Mouse (Mus musculus) MEL (cell line): Measurements from ENCODE around the gene Usp9y. TPM values are rescaled to one million over a fixed set of nuclear protein-coding genes. Genes with fewer than 3 reads are reported as not detected.

Experiments
- DNase-seq: peaks from one replicate; pipeline ENCODE4 v3.0.0; 2011; ENCODE audit warnings: low read depth, low spot score
- H3K27ac ChIP-seq: 2 replicates; pipeline ENCODE4 v1.5.1; 2012; ENCODE audit warnings: low read depth, mild to moderate bottlenecking, control low read depth, low read length, moderate library complexity; ENCODE audit not compliant: control insufficient read depth
- H3K27me3 ChIP-seq, 2 experiments: fragments of 150-350 bp in 1 of 2; sonication (generic) in 1 of 2; 2 replicates each; pipeline ENCODE4 v1.6.1; 2012; ENCODE audit warnings: low read length in 2 of 2, mild to moderate bottlenecking in 2 of 2, improper control_type of control experiment in 1 of 2, moderate library complexity in 1 of 2; ENCODE audit not compliant: insufficient read depth in 2 of 2, control insufficient read depth in 1 of 2
- H3K36me3 ChIP-seq, 2 experiments: 2 replicates each; pipeline ENCODE4 v1.6.1; 2012 to 2014; ENCODE audit warnings: low read length in 2 of 2, improper control_type of control experiment in 1 of 2, inconsistent platforms in 1 of 2, mild to moderate bottlenecking in 1 of 2; ENCODE audit not compliant: insufficient read depth in 2 of 2, control insufficient read depth in 1 of 2
- H3K4me1 ChIP-seq, 2 experiments: fragments of 150-350 bp in 1 of 2; sonication (generic) in 1 of 2; 2 replicates each; pipeline ENCODE4 v1.6.1; 2012; ENCODE audit warnings: low read length in 2 of 2, improper control_type of control experiment in 1 of 2, mild to moderate bottlenecking in 1 of 2; ENCODE audit not compliant: insufficient read depth in 2 of 2, control insufficient read depth in 1 of 2
- H3K4me3 ChIP-seq, 2 experiments: fragments of 150-350 bp in 1 of 2; sonication (generic) in 1 of 2; 2 replicates each; pipeline ENCODE4 v1.5.1; 2012; ENCODE audit warnings: low read depth in 2 of 2, low read length in 2 of 2, mild to moderate bottlenecking in 2 of 2, moderate library complexity in 2 of 2, control low read depth in 1 of 2, improper control_type of control experiment in 1 of 2; ENCODE audit not compliant: control insufficient read depth in 1 of 2, insufficient read depth in 1 of 2
- H3K79me2 ChIP-seq: 2 replicates; pipeline ENCODE4 v1.6.1; 2012; ENCODE audit warnings: mild to moderate bottlenecking, low read length, moderate library complexity; ENCODE audit not compliant: control insufficient read depth, poor library complexity, insufficient read depth
- H3K9ac ChIP-seq: 2 replicates; pipeline ENCODE4 v1.6.1; 2012; ENCODE audit warnings: low read depth, mild to moderate bottlenecking, control low read depth, low read length, moderate library complexity; ENCODE audit not compliant: control insufficient read depth, poor library complexity, severe bottlenecking
- H3K9me3 ChIP-seq: fragments of 150-350 bp; sonication (generic); replicated peaks from 2 replicates; pipeline ENCODE4 v1.6.1; 2012; ENCODE audit warnings: mild to moderate bottlenecking, low read length, improper control_type of control experiment, moderate library complexity; ENCODE audit not compliant: insufficient read depth
- HCFC1 ChIP-seq: IDR thresholded peaks from 2 replicates; pipeline ENCODE4 v1.6.1; 2012; ENCODE audit warnings: low read depth, mild to moderate bottlenecking, inconsistent platforms, low read length, improper control_type of control experiment, moderate library complexity
- MYB ChIP-seq: IDR thresholded peaks from 2 replicates; pipeline ENCODE4 v1.6.1; 2011; ENCODE audit warnings: mild to moderate bottlenecking, low read depth, low read length, improper control_type of control experiment
- TCF12 ChIP-seq: IDR thresholded peaks from 2 replicates; pipeline ENCODE4 v1.6.1; 2014; ENCODE audit warnings: low read depth, mild to moderate bottlenecking, inconsistent platforms, low read length, improper control_type of control experiment, moderate library complexity
- ZKSCAN1 ChIP-seq: IDR thresholded peaks from 2 replicates; pipeline ENCODE4 v1.6.1; 2012; ENCODE audit warnings: low read depth, mild to moderate bottlenecking, inconsistent platforms, low read length, improper control_type of control experiment, moderate library complexity
- polyA plus RNA-seq, 2 experiments: library from polyadenylated mRNA; stranded (reverse) in 1 of 2; unstranded in 1 of 2; fragments of >175 nt in 1 of 2; fragments of >200 nt in 1 of 2; gene quantifications; 2 replicates each; pipeline versions ENCODE4 v1.2.1 to v1.2.4; 2012; ENCODE audit warnings: low replicate concordance in 2 of 2, low read depth in 1 of 2; ENCODE audit not compliant: insufficient read length in 2 of 2, insufficient read depth in 1 of 2, missing spikeins in 1 of 2
- total RNA-seq: library from RNA; depleted of rRNA; stranded (reverse); fragments of 300-350 nt; gene quantifications from 2 replicates; pipeline ENCODE4 v1.2.3, GENCODE M21; 2012; rRNA removed

Gene Usp9y
- total and polyA plus RNA-seq, 3 experiments, result not detected

DNA sequence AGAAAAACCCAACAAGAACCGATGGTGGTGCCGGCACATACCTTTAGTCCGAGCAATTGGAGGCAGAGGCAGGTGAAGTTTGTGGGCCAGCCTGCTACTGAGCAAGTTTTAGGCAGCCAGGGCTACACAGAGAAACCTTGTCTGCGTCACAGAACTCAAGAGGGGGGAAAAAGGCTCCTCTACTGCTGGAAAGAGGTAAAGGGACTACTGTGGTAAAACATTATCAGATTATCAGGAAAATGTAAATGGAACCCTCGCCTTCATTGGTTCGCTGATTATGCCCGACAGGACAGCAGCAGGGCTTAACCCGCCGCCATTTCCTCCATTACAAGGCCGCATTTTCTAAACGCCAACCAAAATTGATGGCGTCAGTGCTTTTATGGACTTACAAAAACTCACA, 173.8 kb downstream of the Usp9y start:
- Histone ChIP-seq H3K9me3 (no peaks in the 10 kb centered on the region), H3K36me3 (peaks cover 12 to 37% of the 10 kb centered on the region in 2 experiments), H3K4me1 (no peaks in the 10 kb centered on the region), H3K4me3 (peak overlapping the region; percentile 91 to 98), H3K27ac (peak overlapping the region; percentile 88), H3K79me2 (peaks cover 15% of the 10 kb centered on the region), H3K27me3 (no peaks in the 10 kb centered on the region), H3K9ac (peak overlapping the region; percentile 74)
- TF ChIP-seq MYB, result no peak
- TF ChIP-seq TCF12, result no peak
- no peak for TF ChIP-seq ZKSCAN1
- TF ChIP-seq HCFC1, result no peak
- peak; percentile 88 for DNase-seq

Other genes with a start within 250 kb of the Usp9y start
- gene Uty, start 214.0 kb downstream of the Usp9y start, total RNA-seq, result 21.4 and 24.4 TPM in 2 replicates
- gene Uty, start 214.0 kb downstream of the Usp9y start, polyA plus RNA-seq, result 100 to 1,000 TPM in 1 of 2 experiments, 1 to 10 TPM in 1; 7.4 to 115 TPM
- gene Ddx3y, start 173.2 kb downstream of the Usp9y start, total RNA-seq, result 44.2 and 48.5 TPM in 2 replicates
- 10 to 100 TPM in 1 of 2 experiments, not detected in 1; 26.6 TPM for gene Ddx3y, start 173.2 kb downstream of the Usp9y start, polyA plus RNA-seq